Mouse (Mus musculus): Measurements from ENCODE around the gene Gm10277. TPM values are rescaled to one million over a fixed set of nuclear protein-coding genes. Genes with fewer than 3 reads are reported as not detected.

Gm10277 gene
- total and polyA plus RNA-seq, 2 experiments from 2014 or later = 1.0 TPM; not detected in 1

- no peak overlapping the region for H3K27ac ChIP-seq (ENCODE audit: low read depth, low read length)
- WGBS = 92% methylated on average over 5 of the region's 5 CpGs
- TF ChIP-seq CTCF (IDR thresholded peaks at IDR 0.05) = no peak
Observed at GRCm38 (mm10) chr11:77789512-77789911, 2.0 kb upstream of the Gm10277 start.

DNA sequence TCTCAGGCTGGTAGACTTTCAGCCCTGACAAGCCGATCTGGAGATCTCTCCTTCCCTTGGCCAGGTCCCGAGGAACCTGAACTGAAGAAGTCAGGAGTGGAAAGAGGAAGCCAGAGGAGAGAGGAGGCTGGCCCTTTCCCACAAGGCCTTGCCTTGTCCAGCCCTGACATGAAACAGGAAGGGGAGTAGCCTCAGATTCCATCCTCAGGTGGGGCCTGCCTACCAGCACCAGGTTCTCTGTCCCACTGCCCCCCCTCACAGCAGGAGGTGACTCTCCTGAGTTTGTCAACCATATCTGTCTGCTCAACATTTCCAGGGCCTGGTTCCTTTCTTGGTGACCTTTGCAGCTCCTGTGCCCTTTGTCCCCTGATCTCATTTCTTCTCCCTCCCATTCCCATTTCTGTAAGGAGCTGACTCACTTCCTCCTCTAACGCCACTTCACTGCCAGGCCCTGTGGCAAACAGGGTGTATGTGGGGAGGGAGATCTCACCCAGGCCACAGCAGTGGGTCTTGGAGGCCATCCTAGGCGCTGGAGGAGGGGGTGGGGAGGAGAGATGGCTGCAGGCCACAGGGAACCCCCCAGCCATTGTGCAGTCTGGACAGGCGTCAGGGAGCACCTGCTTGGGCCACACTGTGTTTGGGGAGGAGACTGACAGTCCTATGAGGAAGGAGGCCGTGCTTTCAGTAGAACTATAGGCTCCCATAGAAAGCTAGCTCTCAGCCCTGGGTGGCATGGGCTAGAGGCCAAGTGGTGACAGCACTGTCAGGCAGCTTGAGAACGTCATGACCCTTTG is 1.6 kb downstream of the Gm10277 start:
- no peaks in the 10 kb centered on the region for H3K27me3 ChIP-seq (ENCODE audit: insufficient read depth, low read length)
- TF ChIP-seq CTCF (IDR thresholded peaks at IDR 0.05) = no peak
- H3K9ac ChIP-seq (replicated peaks; ENCODE audit: low read length, poor library complexity, severe bottlenecking) = 0 out of 2 replicates have a peak overlapping the region, but pooled peaks have one; percentile 8
- peak overlapping the region; percentile 1; the same call in 1 of the 2 replicates for H3K27ac ChIP-seq (ENCODE audit: low read depth, low read length)
- no peak overlapping the region for H3K4me3 ChIP-seq (ENCODE audit: low read depth, low read length)
- DNase-seq (ENCODE audit: low spot score) (no peak), ATAC-seq (ENCODE audit: low FRiP score) (0 out of 2 replicates have a peak, but pooled peaks have one; percentile 27)
- 0 out of 2 replicates have a peak, but pooled peaks cover 11% of the 10 kb centered on the region for H3K4me1 ChIP-seq (ENCODE audit: insufficient read depth, low read length)
- WGBS = 41% methylated on average over 7 of the region's 7 CpGs
- no peak overlapping the region for H3K4me2 ChIP-seq (ENCODE audit: low read depth, low read length, poor library complexity, severe bottlenecking)
- no peaks in the 10 kb centered on the region for H3K9me3 ChIP-seq (ENCODE audit: low read length)
- H3K36me3 ChIP-seq (ENCODE audit: insufficient read depth, low read length) = peaks cover 3% of the 10 kb centered on the region; the same call in 1 of the 2 replicates

More at GRCm38 (mm10) chr11:77789512-77789911, 2.0 kb upstream of the Gm10277 start:
- Histone ChIP-seq H3K4me2 (ENCODE audit: low read depth, low read length, poor library complexity, severe bottlenecking) (no peak overlapping the region), H3K36me3 (ENCODE audit: insufficient read depth, low read length) (no peaks in the 10 kb centered on the region), H3K9ac (replicated peaks; ENCODE audit: low read length, poor library complexity, severe bottlenecking) (no peak overlapping the region), H3K9me3 (ENCODE audit: low read length) (no peaks in the 10 kb centered on the region), H3K4me1 (ENCODE audit: insufficient read depth, low read length) (peaks cover 5% of the 10 kb centered on the region; the same call in 1 of the 2 replicates), H3K27me3 (ENCODE audit: insufficient read depth, low read length) (no peaks in the 10 kb centered on the region), H3K4me3 (ENCODE audit: low read depth, low read length) (no peak overlapping the region)
- DNase-seq (ENCODE audit: low spot score) (no peak), ATAC-seq (ENCODE audit: low FRiP score) (no peak)

- Histone ChIP-seq H3K9me3 (ENCODE audit: low read length) (no peaks in the 10 kb centered on the region), H3K4me3 (ENCODE audit: low read depth, low read length) (no peak overlapping the region), H3K4me1 (ENCODE audit: insufficient read depth, low read length) (0 out of 2 replicates have a peak, but pooled peaks cover 11% of the 10 kb centered on the region), H3K27me3 (ENCODE audit: insufficient read depth, low read length) (no peaks in the 10 kb centered on the region), H3K9ac (replicated peaks; ENCODE audit: low read length, poor library complexity, severe bottlenecking) (0 out of 2 replicates have a peak overlapping the region, but pooled peaks have one; percentile 8), H3K4me2 (ENCODE audit: low read depth, low read length, poor library complexity, severe bottlenecking) (no peak overlapping the region), H3K27ac (ENCODE audit: low read depth, low read length) (peak overlapping the region; percentile 1; the same call in 1 of the 2 replicates), H3K36me3 (ENCODE audit: insufficient read depth, low read length) (peaks cover 5% of the 10 kb centered on the region; the same call in 1 of the 2 replicates)
- no peak for ATAC-seq (ENCODE audit: low FRiP score)
- WGBS = 22% methylated on average over 5 of the region's 5 CpGs
- no peak for TF ChIP-seq CTCF (IDR thresholded peaks at IDR 0.05)
- no peak for DNase-seq (ENCODE audit: low spot score)
Observed at GRCm38 (mm10) chr11:77785396-77785767, 2.2 kb downstream of the Gm10277 start.

GRCm38 (mm10) chr11:77784894-77785293 is 2.7 kb downstream of the Gm10277 start:
- no peak for TF ChIP-seq CTCF (IDR thresholded peaks at IDR 0.05)
- no peak overlapping the region for H3K9ac ChIP-seq (replicated peaks; ENCODE audit: low read length, poor library complexity, severe bottlenecking)
- H3K36me3 ChIP-seq (ENCODE audit: insufficient read depth, low read length) = peaks cover 5% of the 10 kb centered on the region; the same call in 1 of the 2 replicates
- H3K9me3 ChIP-seq (ENCODE audit: low read length) = no peaks in the 10 kb centered on the region
- H3K4me2 ChIP-seq (ENCODE audit: low read depth, low read length, poor library complexity, severe bottlenecking) = no peak overlapping the region
- DNase-seq (ENCODE audit: low spot score) (no peak), ATAC-seq (ENCODE audit: low FRiP score) (no peak)
- H3K4me3 ChIP-seq (ENCODE audit: low read depth, low read length) = no peak overlapping the region
- 82% methylated on average over 9 of the region's 9 CpGs for WGBS
- H3K27me3 ChIP-seq (ENCODE audit: insufficient read depth, low read length) = no peaks in the 10 kb centered on the region
- no peak overlapping the region for H3K27ac ChIP-seq (ENCODE audit: low read depth, low read length)
- 0 out of 2 replicates have a peak, but pooled peaks cover 11% of the 10 kb centered on the region for H3K4me1 ChIP-seq (ENCODE audit: insufficient read depth, low read length)

- Histone ChIP-seq H3K4me2 (ENCODE audit: low read depth, low read length, poor library complexity, severe bottlenecking) (no peak overlapping the region), H3K27me3 (ENCODE audit: insufficient read depth, low read length) (no peaks in the 10 kb centered on the region), H3K4me1 (ENCODE audit: insufficient read depth, low read length) (0 out of 2 replicates have a peak, but pooled peaks cover 11% of the 10 kb centered on the region), H3K36me3 (ENCODE audit: insufficient read depth, low read length) (peaks cover 9% of the 10 kb centered on the region; the same call in 1 of the 2 replicates), H3K27ac (ENCODE audit: low read depth, low read length) (no peak overlapping the region), H3K4me3 (ENCODE audit: low read depth, low read length) (no peak overlapping the region), H3K9me3 (ENCODE audit: low read length) (no peaks in the 10 kb centered on the region), H3K9ac (replicated peaks; ENCODE audit: low read length, poor library complexity, severe bottlenecking) (no peak overlapping the region)
- TF ChIP-seq CTCF (IDR thresholded peaks at IDR 0.05) = peak; percentile 34; the same call in 1 of the 2 replicates
- 55% methylated on average over 18 of the region's 18 CpGs for WGBS
- DNase-seq (ENCODE audit: low spot score) = peak; percentile 62
- ATAC-seq (ENCODE audit: low FRiP score) = no peak
Observed at GRCm38 (mm10) chr11:77783747-77784646, 3.5 kb downstream of the Gm10277 start.

Measured in midbrain, postnatal 0 days (tissue).